Mouse (Mus musculus) frontal cortex, postnatal 10 days (tissue): ENCODE measurements around the gene Rap2a.

Source experiments
- DNase-seq, 2 experiments: peaks; one replicate each; pipeline ENCODE4 v3.0.0; 2022; ENCODE audit warnings: low spot score in 2 of 2, mixed read lengths in 1 of 2

The Rap2a gene

DNA sequence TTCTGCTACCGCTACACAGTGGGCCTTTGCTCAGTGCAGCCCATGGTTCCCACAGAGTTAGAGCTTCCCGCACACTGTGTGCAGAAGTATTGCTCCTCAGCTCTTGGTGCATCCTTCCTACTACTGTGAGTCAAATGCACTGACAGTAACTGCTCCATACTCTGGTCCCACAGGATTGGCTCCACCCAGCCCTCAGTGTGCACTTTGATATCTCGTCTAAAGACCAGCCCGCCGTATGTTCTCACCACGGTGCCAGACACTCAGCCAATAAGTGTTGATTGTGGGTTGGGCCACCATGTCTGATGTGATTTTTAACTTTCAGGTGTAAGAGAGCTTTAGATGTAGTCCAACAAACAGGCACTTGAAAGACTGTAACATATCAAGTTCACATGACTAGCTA is 21.4 kb downstream of the Rap2a start:
- DNase-seq = no peak

DNA sequence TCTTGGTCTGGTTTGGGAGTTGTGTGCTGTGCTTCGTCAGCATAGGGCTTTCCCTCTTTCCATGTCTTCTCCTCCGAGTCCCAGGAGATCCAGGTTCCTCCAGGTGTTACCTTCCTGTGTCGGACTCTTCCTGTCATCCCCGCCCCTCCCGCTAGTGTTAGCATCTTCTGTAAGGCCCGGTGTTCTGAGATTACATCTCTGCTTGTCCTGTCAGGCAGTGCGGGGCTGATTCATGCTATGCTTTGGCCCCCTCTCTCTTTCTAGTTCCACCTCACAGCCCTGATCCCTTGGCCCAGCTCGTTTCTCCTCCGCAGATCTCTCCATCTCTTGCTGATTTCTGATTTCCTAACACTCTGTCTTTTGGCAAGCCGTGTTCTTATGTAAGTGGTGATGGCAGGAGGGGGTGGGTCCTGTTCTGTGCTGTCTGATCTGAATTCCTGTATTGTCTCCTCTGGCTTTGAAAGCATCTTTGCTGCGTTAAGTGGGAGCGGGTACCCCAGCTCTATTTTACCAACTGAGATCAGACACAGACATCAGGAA is 21.8 kb downstream of the Rap2a start:
- no peak for DNase-seq

DNA sequence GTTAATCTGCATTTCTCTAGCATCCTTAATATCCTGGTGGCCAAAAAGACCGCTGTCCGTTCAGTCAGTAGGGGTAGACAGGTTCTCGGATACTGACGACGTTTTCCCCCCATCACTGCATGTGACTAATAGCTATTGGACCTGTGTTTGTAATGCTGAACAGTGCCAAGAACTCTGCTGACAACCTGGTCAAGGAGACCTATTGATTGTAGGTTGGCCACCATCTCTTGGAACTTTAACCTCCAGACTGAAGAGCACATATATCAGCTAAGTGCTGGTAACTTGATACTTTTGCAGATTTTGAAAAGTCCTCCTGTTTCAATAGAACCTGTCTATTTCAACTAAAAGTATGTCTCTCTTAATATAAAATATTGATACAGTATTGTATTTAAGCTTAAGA is 22.5 kb downstream of the Rap2a start:
- DNase-seq = no peak

DNA sequence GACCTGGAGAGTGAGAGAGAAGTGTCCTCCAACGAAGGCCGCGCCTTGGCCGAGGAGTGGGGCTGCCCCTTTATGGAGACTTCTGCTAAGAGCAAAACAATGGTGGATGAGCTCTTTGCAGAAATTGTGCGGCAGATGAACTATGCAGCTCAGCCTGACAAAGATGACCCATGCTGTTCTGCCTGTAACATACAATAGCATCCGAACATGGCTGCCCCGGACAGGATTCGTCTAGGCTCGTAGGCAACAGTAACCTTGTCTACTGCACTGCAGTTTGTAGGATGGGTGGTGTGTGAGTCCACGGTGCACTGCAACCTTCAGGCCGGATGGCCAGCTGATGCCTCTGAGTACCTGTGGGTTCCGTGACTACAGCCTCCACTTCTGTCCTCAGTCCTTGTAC is 25.4 kb downstream of the Rap2a start:
- no peak for DNase-seq

DNA sequence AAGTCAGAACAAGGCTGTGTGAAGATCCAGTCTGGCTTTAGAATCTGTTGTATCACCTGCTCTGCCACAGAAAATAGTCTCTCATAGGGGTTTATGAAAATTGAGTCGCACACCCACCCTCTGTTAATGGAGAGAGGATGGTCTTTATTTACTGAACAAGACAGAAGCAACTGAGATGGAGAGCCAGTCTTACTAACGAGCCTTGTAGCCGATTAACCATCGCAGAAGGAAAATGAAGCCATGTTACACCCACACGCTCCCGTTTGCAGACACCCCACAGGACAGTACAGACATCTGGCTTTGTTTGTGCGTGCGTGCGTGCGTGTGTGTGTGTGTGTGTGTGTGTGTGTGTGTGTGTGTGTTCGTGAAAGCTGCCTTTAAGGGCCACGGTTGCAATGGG is 26.2 kb downstream of the Rap2a start:
- DNase-seq = no peak

DNA sequence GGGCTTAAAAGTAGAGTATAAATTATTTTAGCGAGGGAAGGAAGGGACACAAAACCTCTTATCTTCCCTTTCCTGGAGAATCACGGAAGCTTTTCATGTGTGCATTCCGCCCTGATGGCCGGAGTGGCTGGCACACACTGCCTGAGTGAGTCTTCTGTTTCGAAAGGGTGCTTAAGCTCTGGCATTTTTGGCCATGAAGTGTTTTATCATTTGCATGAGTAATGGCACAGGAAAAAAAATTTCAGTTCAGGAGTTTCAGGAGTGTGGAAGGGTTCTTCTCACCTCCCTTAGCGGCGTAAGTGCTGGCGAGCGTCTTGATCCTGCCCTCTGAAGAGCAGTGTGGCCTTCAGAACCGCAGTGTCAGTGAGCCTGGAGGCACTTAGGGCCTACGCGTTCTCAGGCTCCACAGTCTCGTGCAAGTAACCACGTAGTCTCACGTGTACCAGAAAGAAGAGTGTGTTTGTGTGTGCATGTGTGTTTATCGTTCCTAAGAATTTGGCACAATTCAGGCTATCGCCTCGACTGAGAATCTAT is 26.8 kb downstream of the Rap2a start:
- DNase-seq = no peak

DNA sequence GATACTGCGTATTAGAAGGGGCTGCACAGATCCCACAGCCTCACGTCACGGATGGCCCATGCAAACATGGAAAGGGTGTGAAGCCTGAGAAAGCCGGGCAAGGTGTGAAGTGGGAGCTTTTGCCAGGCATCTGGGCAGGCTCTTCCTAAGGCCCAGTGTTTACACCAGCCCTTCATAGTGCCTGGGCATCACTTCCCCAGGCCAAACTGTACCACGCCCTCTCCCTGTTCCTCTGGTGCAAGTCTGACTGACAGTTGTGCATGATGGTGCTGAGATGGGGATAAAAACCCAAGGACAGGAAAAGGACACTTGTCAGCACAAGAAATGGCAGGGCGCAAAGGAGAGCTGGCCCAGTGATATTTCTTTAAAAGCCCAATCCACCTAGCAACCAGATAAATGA is 27.7 kb downstream of the Rap2a start:
- DNase-seq = no peak

DNA sequence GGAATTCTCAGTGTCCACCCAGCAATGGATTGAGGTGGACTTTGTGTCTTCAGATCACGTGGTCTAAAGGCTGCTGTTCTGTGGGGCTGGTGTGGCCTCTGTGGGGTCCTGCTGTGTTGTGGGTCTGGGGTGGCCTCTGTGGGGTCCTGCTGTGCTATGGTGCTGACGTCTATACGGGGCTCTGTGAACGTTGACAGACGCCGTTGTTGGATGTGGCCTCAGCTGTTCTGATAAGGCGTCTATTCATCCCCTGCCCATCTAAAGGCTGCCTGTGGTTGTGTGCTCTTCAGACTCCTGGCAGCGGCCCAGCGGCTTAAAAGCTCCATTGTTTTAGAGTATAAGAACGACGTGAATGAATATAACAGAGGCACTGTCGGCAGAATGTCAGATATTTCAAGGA is 29.3 kb downstream of the Rap2a start:
- DNase-seq = peak in 1 of 2 experiments; percentile 48

DNA sequence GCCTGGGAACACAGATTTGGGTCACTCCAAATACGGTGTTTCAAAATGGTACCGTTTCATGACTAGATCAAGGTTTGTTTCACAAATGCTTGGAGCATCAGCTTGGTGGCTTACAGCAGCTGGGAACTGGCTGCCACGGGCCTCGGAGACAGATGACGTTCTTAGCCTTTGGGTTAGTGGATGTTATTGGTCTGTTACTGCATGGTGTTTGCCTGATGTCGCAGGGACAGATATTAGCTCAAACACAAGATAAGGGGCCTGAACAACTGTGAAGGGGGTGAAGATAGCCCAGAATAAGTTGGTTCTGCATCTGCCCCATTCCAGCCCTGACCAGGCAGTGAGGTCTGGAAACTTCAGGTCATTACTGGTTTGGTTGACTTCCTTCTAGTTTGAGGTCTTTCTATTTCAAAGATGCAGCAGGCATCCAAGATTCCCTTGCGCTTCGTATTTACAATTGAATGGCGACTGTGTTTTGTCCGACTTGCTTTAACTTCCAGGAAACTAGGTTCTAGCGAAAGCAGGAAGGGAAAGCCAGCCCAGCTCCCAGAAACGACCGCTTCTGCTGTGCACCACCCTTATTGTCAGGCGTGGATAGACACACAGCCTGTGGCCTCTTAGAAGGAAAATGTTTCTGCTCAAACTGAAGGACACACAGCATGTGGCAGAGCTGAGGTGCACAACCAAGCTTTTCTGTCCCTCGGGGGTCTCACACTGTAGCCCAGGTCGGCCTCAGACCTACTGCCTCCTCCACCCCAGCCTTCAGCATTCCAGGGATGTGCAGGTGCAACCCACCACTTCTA is 30.5 kb downstream of the Rap2a start:
- no peak for DNase-seq

DNA sequence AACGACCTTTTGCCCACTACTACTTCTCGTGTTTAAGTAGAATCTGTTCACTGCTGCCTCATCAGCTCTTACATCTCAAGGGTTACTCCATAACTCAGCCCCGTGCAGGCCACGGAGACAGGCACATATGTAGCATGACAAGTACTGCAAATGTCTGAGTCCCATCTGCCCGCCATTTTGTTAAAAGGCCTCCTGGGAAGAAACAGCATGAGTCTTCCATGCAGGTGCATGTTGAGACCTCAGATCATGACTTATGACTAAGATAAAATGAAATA is 31.1 kb downstream of the Rap2a start:
- DNase-seq = no peak

DNA sequence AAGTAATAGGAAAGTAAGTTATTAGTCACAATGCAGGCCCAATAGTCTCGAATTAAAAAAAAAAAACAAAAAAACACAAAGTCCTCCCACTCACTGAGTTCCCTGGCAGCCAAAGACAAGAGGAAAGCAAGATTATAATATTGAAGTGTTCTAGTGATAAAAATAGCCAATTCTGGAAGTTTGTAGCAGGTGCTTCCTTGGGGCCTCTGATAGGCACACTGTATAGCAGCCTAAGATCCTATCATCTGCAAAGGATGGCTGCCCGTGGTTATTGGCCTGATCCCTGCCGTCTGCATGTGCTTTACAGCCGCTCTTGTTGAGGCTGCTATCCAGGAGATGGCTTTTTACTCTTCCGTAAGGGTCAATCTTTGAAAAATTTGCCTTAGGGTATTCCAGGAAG is 33.6 kb downstream of the Rap2a start:
- DNase-seq = no peak

DNA sequence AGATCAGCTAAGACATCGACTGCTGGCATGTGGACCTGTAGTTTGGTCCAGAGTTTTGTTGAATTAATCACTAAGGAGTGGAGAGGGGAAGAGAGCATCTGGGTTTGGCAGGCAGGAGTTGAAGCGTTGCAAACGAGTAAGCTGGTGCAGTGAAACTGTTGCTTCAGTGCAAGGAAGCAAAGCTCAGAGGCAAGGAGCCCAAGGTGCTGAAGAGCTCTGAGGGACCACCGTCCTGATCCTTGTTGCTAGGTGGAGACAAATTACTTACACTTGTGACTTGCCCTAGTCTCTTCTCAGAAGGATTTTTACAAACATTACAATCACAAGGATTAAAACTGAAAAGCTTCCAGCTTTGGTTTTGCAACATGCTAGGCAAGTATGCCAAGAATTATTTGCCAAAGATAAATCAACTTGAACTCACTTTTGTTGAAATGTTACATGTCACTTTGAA is 36.6 kb downstream of the Rap2a start:
- no peak for DNase-seq

DNA sequence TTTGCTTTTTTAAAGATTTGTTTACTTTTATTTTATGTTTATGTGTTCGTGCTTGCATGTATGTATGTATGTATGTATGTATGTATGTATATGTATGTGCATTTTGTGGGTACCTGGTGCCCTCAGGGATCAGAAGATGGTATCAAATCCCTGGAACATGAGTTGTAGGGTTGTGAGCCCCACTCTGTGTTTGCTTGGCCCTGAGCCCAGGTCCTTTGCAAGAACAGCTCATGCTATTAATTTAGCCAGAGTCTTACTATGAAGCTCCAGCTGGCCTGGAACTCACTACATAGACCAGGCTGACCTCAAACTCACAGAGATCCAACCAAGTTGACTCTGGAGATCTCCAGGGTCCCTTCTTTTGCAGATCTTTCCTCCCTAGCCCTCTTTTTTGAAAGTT is 37.1 kb downstream of the Rap2a start:
- DNase-seq = no peak

DNA sequence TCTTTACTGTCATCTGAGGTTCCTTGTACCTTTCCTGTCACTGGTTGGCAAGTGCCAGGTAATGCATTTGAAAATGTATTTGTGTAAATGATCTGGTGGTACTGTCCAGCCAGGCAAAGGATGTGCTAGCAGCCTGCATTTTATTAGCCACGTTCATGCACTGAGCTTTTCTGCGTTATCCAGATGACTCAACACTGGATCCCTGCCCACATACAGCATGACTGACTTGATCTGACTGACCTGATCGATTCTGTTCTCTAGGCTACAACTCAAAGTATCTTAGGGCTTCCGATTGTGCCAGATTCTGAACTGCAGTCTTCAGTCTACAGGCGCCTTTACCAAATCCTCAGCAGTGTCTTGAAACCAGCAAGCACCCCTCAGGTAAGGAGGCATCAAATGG is 40.5 kb downstream of the Rap2a start:
- no peak for DNase-seq

DNA sequence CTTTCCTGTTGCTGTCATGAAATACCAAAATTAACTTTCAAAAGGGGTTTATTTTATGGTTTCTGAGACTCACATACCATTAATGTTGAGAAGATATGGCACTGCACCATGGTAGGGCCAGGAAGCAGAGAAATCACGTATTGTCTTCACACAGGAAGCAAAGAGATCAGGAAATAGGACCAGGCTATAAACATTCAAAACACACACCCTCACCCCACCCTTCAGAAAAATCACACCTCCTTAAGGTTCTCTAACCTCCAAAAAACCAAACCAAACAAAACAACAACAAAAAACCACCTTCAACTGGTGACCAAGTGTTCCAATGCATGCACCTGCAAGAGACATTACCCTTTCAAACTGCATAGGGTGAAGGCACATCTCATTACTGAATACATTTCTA is 41.7 kb downstream of the Rap2a start:
- no peak for DNase-seq

DNA sequence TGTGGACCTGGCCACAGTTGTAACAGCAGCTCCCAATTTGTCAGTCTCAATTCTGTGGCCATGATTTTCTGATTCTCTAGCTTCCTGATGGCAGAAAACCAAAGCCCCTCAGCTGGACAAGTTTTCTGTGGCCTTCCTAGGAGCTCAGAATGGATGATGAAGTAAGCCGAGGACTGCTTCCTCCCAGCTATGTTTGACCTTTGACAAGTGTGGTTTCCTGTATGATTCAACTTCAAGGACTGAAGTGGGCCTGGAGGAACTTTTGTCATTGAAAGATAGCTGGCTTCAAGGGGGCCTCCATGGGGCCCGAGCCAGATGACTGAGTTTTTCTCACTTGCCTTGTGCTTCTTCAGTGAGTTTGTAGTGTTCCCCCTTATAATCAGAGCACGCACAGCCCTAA is 42.6 kb downstream of the Rap2a start:
- no peak for DNase-seq

DNA sequence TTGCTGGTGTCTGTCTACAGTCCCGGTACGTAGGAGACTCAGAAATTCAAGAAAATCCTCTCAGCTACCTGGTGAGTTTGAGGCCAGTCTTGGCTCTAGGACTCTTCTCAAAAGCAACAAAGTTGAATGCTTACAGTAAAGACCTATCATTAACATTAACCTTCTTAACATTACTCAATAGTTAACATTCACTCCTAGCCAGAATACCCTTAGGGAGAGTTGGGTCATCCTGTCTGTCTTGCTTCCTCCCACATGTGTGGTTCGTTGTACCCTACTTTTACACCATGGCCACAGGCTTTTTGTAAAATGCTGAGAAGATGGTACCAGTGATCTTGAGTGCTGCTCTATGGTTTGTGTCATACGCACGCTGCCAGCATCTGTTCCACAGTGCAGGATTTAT is 45.1 kb downstream of the Rap2a start:
- DNase-seq = no peak

DNA sequence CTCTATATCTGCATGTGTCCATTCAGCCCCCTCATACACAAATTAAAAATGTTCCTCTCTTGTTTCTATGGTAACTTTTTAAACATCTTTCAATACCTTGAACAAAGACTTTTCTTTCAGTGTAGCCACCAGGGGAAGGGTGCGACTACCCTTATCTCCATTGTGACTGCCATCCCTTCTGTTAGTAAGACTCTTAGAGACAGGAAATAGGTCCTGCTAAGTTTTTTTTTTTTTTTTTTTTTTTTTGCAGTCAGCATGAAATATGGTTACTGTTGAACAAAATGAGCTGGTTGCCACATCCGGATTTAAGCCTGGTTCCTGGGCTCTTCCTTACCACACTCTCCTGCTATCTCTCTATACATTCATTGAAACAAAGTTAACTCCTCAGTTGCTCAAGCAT is 47.4 kb downstream of the Rap2a start:
- DNase-seq = no peak

DNA sequence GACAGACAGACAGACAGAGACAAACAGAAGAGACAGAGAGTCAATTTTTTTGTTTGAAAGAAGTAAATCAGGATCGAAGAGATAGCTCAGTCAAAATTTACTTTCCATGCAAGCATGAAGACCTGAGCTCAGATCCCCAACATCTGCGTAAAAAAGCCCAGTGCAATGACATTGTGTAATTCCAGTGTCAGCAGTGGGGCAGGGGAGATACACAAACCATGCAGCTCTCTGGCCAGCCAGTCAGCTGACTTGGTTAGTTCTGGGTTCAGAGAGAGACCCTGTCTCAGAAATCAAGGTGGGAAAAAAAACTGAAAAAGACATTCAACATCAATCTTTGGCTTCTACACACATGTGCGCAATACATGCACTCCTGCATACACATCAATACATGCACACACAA is 55.1 kb downstream of the Rap2a start:
- no peak for DNase-seq

DNA sequence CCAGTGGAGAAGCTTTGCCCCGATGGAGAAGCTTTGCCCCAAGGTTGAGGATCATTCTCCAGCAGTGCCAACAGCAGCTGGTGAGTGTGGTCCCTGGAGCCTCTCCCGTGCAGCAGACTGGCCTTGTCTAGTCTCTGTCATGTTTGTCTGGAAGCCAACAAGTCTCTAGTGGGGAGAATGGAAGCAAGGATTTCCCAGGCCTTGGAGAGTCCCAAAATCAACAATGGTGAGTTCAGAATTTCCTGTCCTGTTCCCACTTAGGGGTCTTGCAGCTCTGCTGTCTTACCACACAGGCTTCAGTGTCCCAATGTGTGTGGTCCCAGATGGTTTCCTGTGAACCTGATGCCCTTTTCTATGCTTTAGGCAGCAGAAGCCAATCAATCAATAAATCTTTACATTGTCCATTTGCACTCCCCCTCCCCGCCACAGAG is 56.6 kb downstream of the Rap2a start:
- no peak for DNase-seq

DNA sequence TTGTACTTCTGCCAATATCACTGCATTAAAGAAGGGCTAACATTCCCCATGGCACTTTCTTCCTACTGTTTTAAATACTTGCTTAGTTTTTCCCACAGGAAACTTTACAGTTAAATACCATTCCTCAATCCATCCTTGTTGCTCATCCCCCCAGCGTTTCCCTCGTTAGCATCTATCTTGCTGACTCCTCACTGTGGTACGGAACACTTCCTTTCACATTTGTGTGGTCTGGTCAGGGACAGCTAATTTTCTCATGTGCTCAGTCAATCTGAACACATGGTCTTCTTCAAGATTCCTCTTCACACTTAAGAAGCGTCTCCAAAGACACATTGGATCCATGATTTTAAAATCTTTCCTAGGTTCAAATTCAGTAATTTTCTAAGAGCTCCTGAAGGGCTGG is 57.2 kb downstream of the Rap2a start:
- no peak for DNase-seq

DNA sequence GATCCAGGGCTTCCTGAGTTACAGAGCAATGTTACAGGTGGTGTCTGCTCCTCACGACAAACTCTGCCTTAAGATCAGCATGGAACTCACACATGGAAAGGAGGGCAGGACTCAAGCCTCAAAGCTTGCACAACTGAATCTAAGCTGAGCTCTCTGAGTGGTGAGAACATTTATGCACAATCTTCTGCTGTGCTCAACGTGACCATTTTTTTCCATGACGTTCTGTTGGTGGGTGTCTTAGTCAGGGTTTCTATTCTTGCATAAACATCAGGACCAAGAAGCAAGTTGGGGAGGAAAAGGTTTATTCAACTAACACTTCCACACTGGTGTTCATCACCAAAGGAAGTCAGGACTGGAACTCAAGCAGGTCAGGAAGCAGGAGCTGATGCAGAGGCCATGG is 57.7 kb downstream of the Rap2a start:
- DNase-seq = no peak

DNA sequence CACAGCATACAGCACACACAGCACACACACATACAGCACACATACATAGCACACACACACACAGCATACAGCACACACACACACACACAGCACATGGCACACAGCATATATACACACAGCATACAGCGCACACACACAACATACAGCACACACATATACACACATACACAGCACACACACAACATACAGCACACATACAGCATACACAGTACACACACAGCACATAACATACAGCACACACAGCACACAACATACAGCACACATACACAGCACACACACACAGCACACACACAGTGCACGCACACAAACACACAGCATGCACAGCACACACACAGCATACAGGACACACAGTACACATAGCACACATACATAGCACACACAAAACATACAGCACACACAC is 60.9 kb downstream of the Rap2a start:
- DNase-seq = no peak

DNA sequence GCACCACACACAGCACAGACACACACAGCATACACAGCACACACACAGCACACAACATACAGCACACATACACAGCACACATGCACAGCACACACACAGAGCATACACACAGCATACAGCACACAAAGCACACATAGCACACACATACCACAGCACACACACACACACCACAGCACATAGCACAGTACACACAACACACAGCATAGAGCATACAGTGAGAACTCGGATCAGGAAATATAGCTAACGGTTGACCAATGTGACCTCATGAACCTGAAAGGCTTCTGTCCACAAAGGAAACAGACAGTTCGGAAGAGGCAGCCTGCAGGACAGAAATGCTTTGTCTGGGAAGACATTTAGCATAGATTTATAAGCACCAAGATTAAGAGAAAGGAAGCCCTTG is 61.4 kb downstream of the Rap2a start:
- no peak for DNase-seq
